Mouse (Mus musculus) erythroblast, embryonic 14.5 days (primary cell): ENCODE measurements at regions not wholly inside any gene's neighbourhood (a gene's known extent, or its start where the extent isn't known, plus 50 kb on each side); places are given as distances from the start of the nearest gene placed in this dataset.

Experiments used
- GATA1 ChIP-seq: IDR thresholded peaks from 2 replicates; pipeline ENCODE4 v1.6.1; 2012; ENCODE audit warnings: low read length, inconsistent platforms, mixed read lengths
- TAL1 ChIP-seq: IDR thresholded peaks from 3 replicates; pipeline ENCODE4 v1.6.1; 2012; ENCODE audit warnings: low read length, inconsistent platforms, mixed read lengths

DNA sequence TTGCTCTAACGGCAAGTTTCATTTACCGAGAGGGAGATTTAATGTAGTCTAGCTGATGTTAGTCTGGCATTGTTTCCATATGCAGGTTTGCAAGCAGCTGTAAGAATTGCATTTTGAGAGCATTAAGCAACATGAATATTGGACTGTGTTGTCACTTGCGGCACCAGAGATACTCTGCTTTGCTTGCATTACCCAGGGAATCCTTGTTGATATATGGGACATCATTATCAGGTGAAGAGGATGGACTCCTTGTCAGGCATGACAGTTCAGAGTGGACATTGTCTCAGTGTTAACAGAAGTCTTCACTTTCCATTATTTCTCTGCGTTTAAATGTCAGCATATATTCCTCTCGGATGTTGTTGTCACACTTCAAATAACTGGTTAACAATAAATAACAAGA, 208.1 kb downstream of the Brinp2 start:
- no peak for TF ChIP-seq TAL1
- TF ChIP-seq GATA1, result no peak
